Mouse (Mus musculus): ENCODE data around the gene B4galt4. TPM values are rescaled to one million over a fixed set of nuclear protein-coding genes. Genes with fewer than 3 reads are reported as not detected.

The B4galt4 gene
- total RNA-seq, 1 experiment from 2014 or later: 0.70 TPM

- no peak for ATAC-seq (ENCODE audit: extremely low read depth, insufficient number of reproducible peaks, low FRiP score, poor library complexity, severe bottlenecking)
Measured at GRCm38 (mm10) chr16:38761972-38762371, 19.9 kb downstream of the B4galt4 start.

GRCm38 (mm10) chr16:38762401-38762800, 20.3 kb downstream of the B4galt4 start:
- no peak for ATAC-seq (ENCODE audit: extremely low read depth, insufficient number of reproducible peaks, low FRiP score, poor library complexity, severe bottlenecking)

- ATAC-seq (ENCODE audit: extremely low read depth, insufficient number of reproducible peaks, low FRiP score, poor library complexity, severe bottlenecking): no peak
Measured at GRCm38 (mm10) chr16:38763508-38763907, 21.4 kb downstream of the B4galt4 start.

- ATAC-seq (ENCODE audit: extremely low read depth, insufficient number of reproducible peaks, low FRiP score, poor library complexity, severe bottlenecking): no peak
Measured at GRCm38 (mm10) chr16:38766671-38767070, 24.6 kb downstream of the B4galt4 start.

GRCm38 (mm10) chr16:38767761-38768160, 25.7 kb downstream of the B4galt4 start:
- no peak for ATAC-seq (ENCODE audit: extremely low read depth, insufficient number of reproducible peaks, low FRiP score, poor library complexity, severe bottlenecking)

GRCm38 (mm10) chr16:38768386-38768785, 26.3 kb downstream of the B4galt4 start:
- ATAC-seq (ENCODE audit: extremely low read depth, insufficient number of reproducible peaks, low FRiP score, poor library complexity, severe bottlenecking): no peak

- no peak for ATAC-seq (ENCODE audit: extremely low read depth, insufficient number of reproducible peaks, low FRiP score, poor library complexity, severe bottlenecking)
Measured at GRCm38 (mm10) chr16:38769529-38769928, 27.5 kb downstream of the B4galt4 start.

GRCm38 (mm10) chr16:38771145-38771544, 29.1 kb downstream of the B4galt4 start:
- ATAC-seq (ENCODE audit: extremely low read depth, insufficient number of reproducible peaks, low FRiP score, poor library complexity, severe bottlenecking): no peak

GRCm38 (mm10) chr16:38772906-38773496, 30.9 kb downstream of the B4galt4 start:
- no peak for ATAC-seq (ENCODE audit: extremely low read depth, insufficient number of reproducible peaks, low FRiP score, poor library complexity, severe bottlenecking)

GRCm38 (mm10) chr16:38774964-38775746, 33.1 kb downstream of the B4galt4 start:
- no peak for ATAC-seq (ENCODE audit: extremely low read depth, insufficient number of reproducible peaks, low FRiP score, poor library complexity, severe bottlenecking)

GRCm38 (mm10) chr16:38776342-38776741, 34.3 kb downstream of the B4galt4 start:
- ATAC-seq (ENCODE audit: extremely low read depth, insufficient number of reproducible peaks, low FRiP score, poor library complexity, severe bottlenecking): no peak

- ATAC-seq (ENCODE audit: extremely low read depth, insufficient number of reproducible peaks, low FRiP score, poor library complexity, severe bottlenecking): no peak
Measured at GRCm38 (mm10) chr16:38780960-38781572, 39.0 kb downstream of the B4galt4 start.

GRCm38 (mm10) chr16:38781946-38782345, 39.9 kb downstream of the B4galt4 start:
- no peak for ATAC-seq (ENCODE audit: extremely low read depth, insufficient number of reproducible peaks, low FRiP score, poor library complexity, severe bottlenecking)

GRCm38 (mm10) chr16:38782524-38783067, 40.5 kb downstream of the B4galt4 start:
- no peak for ATAC-seq (ENCODE audit: extremely low read depth, insufficient number of reproducible peaks, low FRiP score, poor library complexity, severe bottlenecking)

- no peak for ATAC-seq (ENCODE audit: extremely low read depth, insufficient number of reproducible peaks, low FRiP score, poor library complexity, severe bottlenecking)
Measured at GRCm38 (mm10) chr16:38785301-38785700, 43.2 kb downstream of the B4galt4 start.

- no peak for ATAC-seq (ENCODE audit: extremely low read depth, insufficient number of reproducible peaks, low FRiP score, poor library complexity, severe bottlenecking)
Measured at GRCm38 (mm10) chr16:38789016-38789415, 47.0 kb downstream of the B4galt4 start.

- ATAC-seq (ENCODE audit: extremely low read depth, insufficient number of reproducible peaks, low FRiP score, poor library complexity, severe bottlenecking): no peak
Measured at GRCm38 (mm10) chr16:38789966-38790365, 47.9 kb downstream of the B4galt4 start.

GRCm38 (mm10) chr16:38793120-38793519, 51.1 kb downstream of the B4galt4 start:
- no peak for ATAC-seq (ENCODE audit: extremely low read depth, insufficient number of reproducible peaks, low FRiP score, poor library complexity, severe bottlenecking)

- ATAC-seq (ENCODE audit: extremely low read depth, insufficient number of reproducible peaks, low FRiP score, poor library complexity, severe bottlenecking): no peak
Measured at GRCm38 (mm10) chr16:38798957-38799450, 56.9 kb downstream of the B4galt4 start.

- no peak for ATAC-seq (ENCODE audit: extremely low read depth, insufficient number of reproducible peaks, low FRiP score, poor library complexity, severe bottlenecking)
Measured at GRCm38 (mm10) chr16:38800091-38800490, 58.0 kb downstream of the B4galt4 start, which contains the start of gene Upk1b. TSS of gene Upk1b (minus strand) at chr16:38800328.

Measured in neutrophil, adult 5-6 weeks (primary cell).